Mouse (Mus musculus): ENCODE data around the gene Rffl. TPM values are rescaled to one million over a fixed set of nuclear protein-coding genes. Genes with fewer than 3 reads are reported as not detected.
A peak's percentile ranks its signal among the peaks of the same experiment; 100 is the strongest.

Rffl gene
- polyA plus RNA-seq, 1 experiment from 2014 or later: 18.8 TPM

DNA sequence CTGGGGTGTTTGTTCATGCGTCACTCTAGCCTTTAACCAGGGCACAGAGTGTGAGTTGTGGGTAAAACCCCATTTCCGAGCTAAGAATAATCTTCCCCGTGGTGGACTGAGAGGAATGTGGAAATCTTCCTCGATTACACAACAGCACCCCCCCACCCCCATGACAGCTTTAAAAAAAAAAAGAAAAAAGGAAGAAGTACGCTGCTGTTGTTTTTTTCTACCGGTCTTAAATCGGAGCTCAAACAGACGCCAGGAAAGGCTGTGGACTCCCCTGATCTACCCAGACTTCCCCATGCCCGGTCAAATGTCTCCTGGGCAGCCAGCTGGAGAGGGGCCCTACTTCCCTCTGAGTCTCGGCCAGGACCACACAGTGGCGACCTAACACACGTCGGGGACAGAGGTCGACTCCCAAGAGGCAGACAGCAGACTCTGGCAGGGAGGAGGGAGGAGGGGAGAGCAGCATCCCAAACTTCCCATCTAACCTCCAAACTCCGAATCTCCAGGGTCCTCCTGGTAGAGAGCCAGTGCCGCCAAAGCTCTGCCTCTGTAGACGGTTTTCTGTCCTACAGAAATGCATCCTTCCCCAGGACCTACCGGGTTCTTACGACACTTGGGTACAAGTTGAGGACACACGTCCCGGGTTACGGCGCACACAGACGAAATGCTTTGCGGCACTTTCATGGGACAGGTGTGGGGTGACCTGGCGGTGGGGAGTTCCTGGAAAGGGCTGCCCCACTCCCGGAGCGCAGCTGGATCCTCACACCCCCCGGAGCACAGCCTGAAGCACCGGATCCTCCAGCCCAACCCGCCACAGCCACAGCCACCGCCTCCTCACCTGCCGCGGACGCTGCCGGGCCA, 608 bp downstream of the Rffl start:
- H3K27ac ChIP-seq: peak overlapping the region; percentile 17; the same call in 1 of the 2 replicates
- peak overlapping the region; percentile 70 for H3K4me2 ChIP-seq
- 4% methylated on average over 36 of the region's 36 CpGs for WGBS
- H3K4me1 ChIP-seq (replicated peaks): 0 out of 2 replicates have a peak, but pooled peaks cover 8% of the 10 kb centered on the region
- H3K9me3 ChIP-seq: no peaks in the 10 kb centered on the region
- H3K9ac ChIP-seq (replicated peaks): peak overlapping the region; percentile 69
- H3K27me3 ChIP-seq: no peaks in the 10 kb centered on the region
- peak; percentile 52 for ATAC-seq (ENCODE audit: insufficient number of reproducible peaks, insufficient read depth, low FRiP score, low TSS enrichment, low read depth)
- no peaks in the 10 kb centered on the region for H3K36me3 ChIP-seq
- H3K4me3 ChIP-seq (replicated peaks): peak overlapping the region; percentile 83

DNA sequence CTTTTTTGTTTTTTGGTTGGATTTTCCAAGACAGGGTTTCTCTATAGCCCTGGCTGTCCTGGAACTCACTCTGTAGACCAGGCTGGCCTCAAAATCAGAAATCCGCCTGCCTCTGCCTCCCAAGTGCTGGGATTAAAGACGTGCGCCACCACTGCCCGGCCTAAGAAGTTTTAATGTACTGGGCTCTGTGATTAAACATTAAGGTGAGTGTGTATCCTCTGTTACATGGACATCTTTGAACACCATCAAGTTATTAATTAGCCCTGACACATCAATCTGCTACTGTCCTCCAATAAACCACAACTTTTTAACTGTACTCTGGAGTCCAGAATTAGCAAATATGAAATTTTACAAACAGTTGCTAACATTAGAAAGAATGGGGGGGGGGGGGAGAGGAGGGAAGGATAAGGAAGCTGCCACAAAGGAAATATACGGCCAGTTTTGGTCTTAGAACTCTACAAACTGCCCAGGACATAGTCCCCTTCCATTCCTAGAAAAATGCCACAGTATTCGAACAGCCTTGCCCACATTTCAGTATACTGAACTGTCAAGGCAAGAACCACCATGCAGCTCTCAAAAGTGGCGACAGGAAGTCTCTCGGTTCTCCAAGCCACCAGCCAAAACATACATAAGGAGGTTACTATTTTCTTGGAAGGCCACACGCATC, 1.4 kb downstream of the Rffl start:
- Histone ChIP-seq H3K9ac (replicated peaks) (peak overlapping the region; percentile 69; the same call in 1 of the 2 replicates), H3K36me3 (no peaks in the 10 kb centered on the region), H3K4me1 (replicated peaks) (0 out of 2 replicates have a peak, but pooled peaks cover 8% of the 10 kb centered on the region), H3K4me3 (replicated peaks) (peak overlapping the region; percentile 83), H3K27ac (no peak overlapping the region), H3K27me3 (no peaks in the 10 kb centered on the region), H3K4me2 (peak overlapping the region; percentile 70), H3K9me3 (no peaks in the 10 kb centered on the region)
- no peak for ATAC-seq (ENCODE audit: insufficient number of reproducible peaks, insufficient read depth, low FRiP score, low TSS enrichment, low read depth)
- 73% methylated on average over 9 of the region's 9 CpGs for WGBS

DNA sequence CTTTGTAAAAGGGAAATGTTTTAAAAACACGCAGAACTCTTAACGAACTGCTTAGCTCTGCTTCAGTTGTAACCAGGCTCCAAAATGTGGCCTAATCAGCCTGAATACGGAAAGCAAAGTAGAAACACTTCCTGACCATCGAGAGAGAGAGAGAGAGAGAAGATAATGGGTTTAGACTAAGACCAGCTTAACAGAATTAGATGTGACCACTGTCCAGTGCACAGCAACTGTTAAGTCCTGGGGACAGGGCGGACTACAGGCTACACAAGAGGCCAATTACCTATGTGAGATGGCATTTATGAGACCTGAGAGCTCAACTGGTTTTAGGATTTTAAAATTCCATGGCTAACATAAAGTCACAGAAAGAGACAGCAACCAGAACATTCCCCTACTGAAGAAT, 3.1 kb downstream of the Rffl start:
- WGBS: 73% methylated on average over 5 of the region's 5 CpGs
- ATAC-seq (ENCODE audit: insufficient number of reproducible peaks, insufficient read depth, low FRiP score, low TSS enrichment, low read depth): no peak

GRCm38 (mm10) chr11:82866850-82867564, 4.0 kb downstream of the Rffl start:
- ATAC-seq (ENCODE audit: insufficient number of reproducible peaks, insufficient read depth, low FRiP score, low TSS enrichment, low read depth): no peak
- H3K27ac ChIP-seq: no peak overlapping the region
- 35% methylated on average over 7 of the region's 7 CpGs for WGBS
- H3K27me3 ChIP-seq: no peaks in the 10 kb centered on the region
- H3K4me2 ChIP-seq: no peak overlapping the region
- H3K4me1 ChIP-seq (replicated peaks): peaks cover 10% of the 10 kb centered on the region; the same call in 1 of the 2 replicates
- no peaks in the 10 kb centered on the region for H3K36me3 ChIP-seq
- no peaks in the 10 kb centered on the region for H3K9me3 ChIP-seq
- H3K9ac ChIP-seq (replicated peaks): no peak overlapping the region
- H3K4me3 ChIP-seq (replicated peaks): no peak overlapping the region

More for the DNA sequence above, 3.1 kb downstream of the Rffl start:
- Histone ChIP-seq H3K27me3 (no peaks in the 10 kb centered on the region), H3K4me3 (replicated peaks) (no peak overlapping the region), H3K27ac (no peak overlapping the region), H3K9me3 (no peaks in the 10 kb centered on the region), H3K4me1 (replicated peaks) (0 out of 2 replicates have a peak, but pooled peaks cover 8% of the 10 kb centered on the region), H3K4me2 (no peak overlapping the region), H3K9ac (replicated peaks) (no peak overlapping the region), H3K36me3 (no peaks in the 10 kb centered on the region)

GRCm38 (mm10) chr11:82865957-82866356, 5.1 kb downstream of the Rffl start:
- Histone ChIP-seq H3K4me2 (no peak overlapping the region), H3K4me3 (replicated peaks) (no peak overlapping the region)

GRCm38 (mm10) chr11:82863488-82863931, 7.5 kb downstream of the Rffl start:
- ATAC-seq (ENCODE audit: insufficient number of reproducible peaks, insufficient read depth, low FRiP score, low TSS enrichment, low read depth): no peak
- 67% methylated on average over 4 of the region's 4 CpGs for WGBS
- Histone ChIP-seq H3K4me1 (replicated peaks) (peaks cover 6% of the 10 kb centered on the region; the same call in 1 of the 2 replicates), H3K9ac (replicated peaks) (no peak overlapping the region), H3K27ac (no peak overlapping the region), H3K27me3 (no peaks in the 10 kb centered on the region), H3K4me3 (replicated peaks) (no peak overlapping the region), H3K9me3 (no peaks in the 10 kb centered on the region), H3K36me3 (no peaks in the 10 kb centered on the region), H3K4me2 (no peak overlapping the region)

More at GRCm38 (mm10) chr11:82865957-82866356, 5.1 kb downstream of the Rffl start:
- 81% methylated on average over 10 of the region's 10 CpGs for WGBS
- no peaks in the 10 kb centered on the region for H3K27me3 ChIP-seq
- H3K4me1 ChIP-seq (replicated peaks): peaks cover 14% of the 10 kb centered on the region; the same call in 1 of the 2 replicates
- H3K9ac ChIP-seq (replicated peaks): no peak overlapping the region
- no peak for ATAC-seq (ENCODE audit: insufficient number of reproducible peaks, insufficient read depth, low FRiP score, low TSS enrichment, low read depth)
- no peaks in the 10 kb centered on the region for H3K36me3 ChIP-seq
- H3K27ac ChIP-seq: no peak overlapping the region
- H3K9me3 ChIP-seq: no peaks in the 10 kb centered on the region

- H3K27ac ChIP-seq: no peak overlapping the region
- 68% methylated on average over 2 of the region's 2 CpGs for WGBS
- no peak for ATAC-seq (ENCODE audit: insufficient number of reproducible peaks, insufficient read depth, low FRiP score, low TSS enrichment, low read depth)
Measured at GRCm38 (mm10) chr11:82863059-82863458, 8.0 kb downstream of the Rffl start.

DNA sequence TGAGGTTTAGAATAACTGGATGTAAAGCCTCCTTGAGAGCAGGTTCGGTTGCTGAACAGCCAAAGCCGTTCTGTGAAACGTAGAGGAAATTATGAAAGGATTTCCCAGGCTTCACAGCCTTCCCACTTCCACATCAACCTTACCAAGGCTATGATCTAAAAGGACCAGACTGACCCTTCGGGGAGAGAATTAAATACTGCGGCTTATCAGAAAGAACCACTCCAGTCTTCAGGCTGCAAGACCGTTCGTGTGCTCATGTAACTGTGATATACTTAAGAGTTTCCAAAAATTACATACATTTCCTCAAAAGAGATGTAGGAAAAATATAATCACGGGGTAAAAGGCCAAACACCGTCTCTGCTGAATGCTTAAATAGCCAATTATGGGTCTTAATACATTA, 8.4 kb downstream of the Rffl start:
- no peaks in the 10 kb centered on the region for H3K9me3 ChIP-seq
- no peak overlapping the region for H3K27ac ChIP-seq
- H3K9ac ChIP-seq (replicated peaks): no peak overlapping the region
- H3K27me3 ChIP-seq: no peaks in the 10 kb centered on the region
- ATAC-seq (ENCODE audit: insufficient number of reproducible peaks, insufficient read depth, low FRiP score, low TSS enrichment, low read depth): no peak
- H3K4me1 ChIP-seq (replicated peaks): peaks cover 6% of the 10 kb centered on the region; the same call in 1 of the 2 replicates
- H3K36me3 ChIP-seq: no peaks in the 10 kb centered on the region
- H3K4me3 ChIP-seq (replicated peaks): no peak overlapping the region
- H3K4me2 ChIP-seq: no peak overlapping the region
- WGBS: 78% methylated on average over 9 of the region's 9 CpGs

More at GRCm38 (mm10) chr11:82863059-82863458, 8.0 kb downstream of the Rffl start:
- Histone ChIP-seq H3K27me3 (no peaks in the 10 kb centered on the region), H3K4me2 (no peak overlapping the region), H3K9ac (replicated peaks) (no peak overlapping the region), H3K4me3 (replicated peaks) (no peak overlapping the region), H3K9me3 (no peaks in the 10 kb centered on the region), H3K4me1 (replicated peaks) (peaks cover 6% of the 10 kb centered on the region; the same call in 1 of the 2 replicates), H3K36me3 (no peaks in the 10 kb centered on the region)

DNA sequence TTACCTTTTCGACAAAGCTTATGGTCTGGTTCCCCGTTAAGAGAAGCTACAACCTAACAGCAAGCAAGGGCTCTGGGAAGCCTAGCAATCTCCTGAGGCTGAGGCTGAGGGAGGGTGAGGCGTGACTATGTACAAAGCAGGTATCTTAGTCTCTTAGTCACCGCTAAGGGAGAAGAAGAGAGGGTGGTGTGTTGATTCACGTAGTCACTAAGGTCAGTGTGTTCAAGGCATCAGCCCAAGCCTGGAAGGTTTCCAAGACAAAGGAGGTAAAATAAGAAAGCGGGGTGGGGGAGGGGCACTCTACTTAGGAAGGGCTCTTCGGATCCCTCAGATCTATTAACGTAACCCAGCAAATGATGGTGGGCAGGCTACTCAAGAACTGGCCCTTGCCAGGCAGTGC, 9.5 kb downstream of the Rffl start:
- Histone ChIP-seq H3K4me2 (no peak overlapping the region), H3K27ac (no peak overlapping the region), H3K9me3 (no peaks in the 10 kb centered on the region), H3K4me3 (replicated peaks) (no peak overlapping the region), H3K27me3 (no peaks in the 10 kb centered on the region), H3K9ac (replicated peaks) (no peak overlapping the region), H3K4me1 (replicated peaks) (peaks cover 6% of the 10 kb centered on the region; the same call in 1 of the 2 replicates), H3K36me3 (peaks cover 4% of the 10 kb centered on the region; the same call in 1 of the 2 replicates)
- WGBS: 76% methylated on average over 8 of the region's 8 CpGs
- ATAC-seq (ENCODE audit: insufficient number of reproducible peaks, insufficient read depth, low FRiP score, low TSS enrichment, low read depth): no peak

GRCm38 (mm10) chr11:82860759-82861158, 10.3 kb downstream of the Rffl start:
- H3K9ac ChIP-seq (replicated peaks): no peak overlapping the region
- H3K4me2 ChIP-seq: no peak overlapping the region
- H3K4me1 ChIP-seq (replicated peaks): peaks cover 9% of the 10 kb centered on the region; the same call in 1 of the 2 replicates
- no peak overlapping the region for H3K27ac ChIP-seq
- 85% methylated on average over 6 of the region's 6 CpGs for WGBS
- H3K27me3 ChIP-seq: no peaks in the 10 kb centered on the region
- H3K4me3 ChIP-seq (replicated peaks): no peak overlapping the region
- H3K36me3 ChIP-seq: peaks cover 4% of the 10 kb centered on the region; the same call in 1 of the 2 replicates
- ATAC-seq (ENCODE audit: insufficient number of reproducible peaks, insufficient read depth, low FRiP score, low TSS enrichment, low read depth): no peak
- no peaks in the 10 kb centered on the region for H3K9me3 ChIP-seq
